Mouse (Mus musculus) cerebellum, postnatal 14 days (tissue): ENCODE data around the gene Nckap5.

Experiments used
- DNase-seq, 2 experiments: peaks; one replicate each; pipeline ENCODE4 v3.0.0; 2021; ENCODE audit warnings: mixed read lengths in 2 of 2

Gene Nckap5

DNA sequence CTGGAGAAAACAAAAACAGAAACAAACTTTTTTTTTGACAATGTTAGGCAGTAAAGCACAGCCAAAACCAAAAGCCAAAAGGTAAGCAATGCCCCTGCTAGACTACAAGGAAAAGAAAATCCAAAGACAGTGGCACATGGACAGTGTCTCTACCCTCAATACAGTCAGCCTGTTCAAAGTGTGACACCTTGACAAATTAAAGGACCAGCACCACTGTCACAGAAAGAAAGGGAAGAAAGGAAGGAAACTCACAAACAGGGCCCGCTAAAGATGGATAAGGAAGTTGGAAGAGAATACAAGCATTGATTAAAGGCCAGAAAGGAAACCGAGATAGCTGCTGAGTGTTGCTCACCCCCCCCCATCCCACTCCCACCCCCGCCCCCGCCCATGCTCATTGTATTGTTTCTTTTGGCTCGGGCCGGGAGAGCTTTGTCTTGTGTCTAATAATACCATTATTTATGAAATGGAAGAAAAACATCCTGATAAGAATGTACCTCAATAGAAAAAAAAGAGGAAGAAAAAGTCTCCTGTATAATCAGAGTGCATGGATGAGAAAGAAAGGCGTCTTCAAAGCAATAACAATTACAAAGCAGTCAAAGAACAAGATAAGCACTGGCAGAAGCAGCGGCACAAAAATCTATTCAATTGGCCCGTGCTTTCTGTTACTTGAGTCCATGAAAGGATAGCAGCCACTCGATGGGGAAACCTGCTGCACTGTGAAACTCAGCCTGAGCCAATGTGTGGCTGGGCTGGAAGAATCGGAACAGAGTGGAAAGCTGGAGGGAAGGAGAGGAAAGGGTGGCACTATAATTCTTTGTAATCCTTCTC is 368.9 kb downstream of the Nckap5 start:
- no peak for DNase-seq

DNA sequence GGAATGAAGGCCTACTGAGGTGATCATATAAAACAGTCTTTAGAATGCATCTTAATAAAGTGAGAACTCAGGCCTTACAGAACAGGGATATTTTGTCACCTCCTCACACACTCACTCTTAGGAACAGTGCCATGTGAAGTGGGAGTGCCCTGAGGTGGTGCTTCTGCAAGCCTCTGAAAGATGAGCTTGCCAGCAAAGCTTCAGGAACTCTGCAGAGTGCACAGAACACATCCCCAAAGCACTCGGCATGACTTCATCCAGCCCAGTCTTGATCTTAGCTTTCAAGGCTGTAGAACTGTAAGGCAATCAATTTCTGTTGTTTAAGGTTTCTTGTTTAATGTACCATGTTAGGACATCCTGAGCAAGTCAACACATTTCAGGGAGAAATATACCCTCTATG is 372.9 kb downstream of the Nckap5 start:
- no peak for DNase-seq

DNA sequence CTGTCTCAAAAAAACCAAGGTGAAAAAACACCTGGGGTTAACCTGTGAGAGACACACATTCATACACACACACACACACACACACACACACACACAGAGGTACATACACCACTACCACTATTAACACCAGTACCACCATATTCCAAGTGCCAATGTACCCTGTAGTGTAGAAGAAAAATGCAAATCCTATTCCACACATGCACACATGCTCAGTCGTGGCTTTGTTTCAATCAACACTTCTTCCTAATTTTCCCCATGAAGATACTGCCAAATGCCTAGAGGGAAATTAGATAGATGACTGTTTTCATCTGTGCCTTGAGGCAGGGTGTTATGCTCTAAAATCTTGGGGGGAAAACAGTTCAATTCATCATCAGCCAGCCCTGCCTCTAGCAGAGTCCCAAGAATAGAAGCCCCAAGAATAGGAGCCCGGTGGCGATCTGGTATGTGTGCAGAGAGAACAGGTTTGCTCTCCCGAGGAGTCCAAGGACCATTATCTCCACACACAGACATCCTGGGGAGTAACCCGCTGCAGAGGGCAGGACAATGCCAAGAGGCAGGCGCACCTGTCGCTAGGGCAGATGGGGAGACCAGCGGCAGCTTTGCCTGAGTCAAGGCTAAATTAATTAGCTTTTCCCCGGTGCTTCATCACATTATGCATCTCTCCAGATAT is 376.0 kb downstream of the Nckap5 start:
- peak; percentile 71 to 87 for DNase-seq

DNA sequence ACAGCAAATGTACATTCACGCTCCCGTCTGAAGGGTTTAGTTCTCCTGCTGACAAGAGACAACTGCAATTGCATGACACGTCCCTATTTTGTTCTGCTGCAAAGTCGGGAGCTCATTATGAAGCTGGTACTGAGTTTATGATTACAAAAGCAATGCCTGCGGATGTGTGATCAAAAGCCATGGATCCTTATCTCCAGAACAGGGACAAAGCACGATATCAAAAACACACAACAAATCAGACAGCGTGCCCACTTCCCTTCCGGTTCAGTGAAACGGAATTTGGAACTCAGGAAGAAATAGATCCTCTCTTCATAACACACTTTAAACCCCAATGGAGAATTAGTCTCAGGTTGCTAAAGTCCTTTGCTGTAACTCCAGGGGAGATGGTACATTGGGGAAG is 379.1 kb downstream of the Nckap5 start:
- no peak for DNase-seq

DNA sequence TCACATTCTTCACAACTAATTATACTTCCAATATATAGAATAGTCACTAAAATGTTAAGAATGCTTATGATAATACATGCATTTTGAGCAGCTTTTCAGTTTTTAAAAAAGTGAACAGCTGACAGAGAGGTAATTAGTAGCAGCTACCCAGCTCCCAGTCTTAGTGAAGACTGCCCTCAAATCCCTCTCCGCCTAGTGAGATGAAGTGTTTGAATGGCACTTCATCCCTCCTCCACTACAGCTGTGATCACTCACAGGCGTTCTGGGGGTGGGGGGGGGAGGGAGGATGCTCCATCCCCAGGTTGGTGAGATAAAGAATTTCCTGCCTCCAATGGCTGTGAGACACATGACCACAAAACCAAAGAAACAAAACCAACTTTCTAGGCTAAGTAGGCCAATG is 381.2 kb downstream of the Nckap5 start:
- DNase-seq: no peak

DNA sequence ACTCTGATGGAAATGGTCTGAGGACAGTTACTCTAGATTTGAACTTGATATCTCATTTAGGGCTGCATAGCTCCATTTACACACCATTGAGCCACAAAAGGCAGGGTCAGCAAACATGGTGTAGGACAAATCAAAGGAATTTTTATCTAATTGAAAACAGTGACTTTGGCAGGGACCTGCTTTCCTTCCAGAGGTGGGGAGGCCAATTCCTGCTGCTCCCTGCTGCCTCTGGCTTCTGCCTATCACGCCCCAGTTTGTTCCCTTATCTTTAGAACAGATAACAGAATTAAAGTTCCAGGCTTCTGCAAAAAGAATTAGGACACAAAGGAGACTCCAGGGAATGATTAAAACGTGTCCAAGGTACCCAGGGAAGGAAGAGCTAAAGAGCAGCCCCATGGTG is 386.7 kb downstream of the Nckap5 start:
- no peak for DNase-seq

DNA sequence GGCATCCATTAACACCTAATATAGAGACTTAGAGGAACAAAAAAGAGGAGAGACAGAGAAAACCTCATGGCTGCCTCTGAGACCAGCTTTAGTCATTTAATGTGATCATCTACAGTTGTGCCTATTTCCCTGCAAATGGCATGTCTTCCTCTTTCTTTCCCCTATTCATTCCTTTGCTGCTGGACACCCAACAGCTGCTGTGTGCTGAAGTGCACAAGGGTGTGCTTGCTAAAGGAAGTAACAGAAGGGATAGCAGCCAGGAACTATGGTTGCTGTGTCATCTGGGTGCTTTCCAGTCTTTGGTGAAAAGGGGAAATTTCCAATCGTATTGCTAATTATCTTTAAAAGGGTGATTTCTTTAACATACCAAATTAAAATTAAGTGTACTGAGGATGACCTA is 387.9 kb downstream of the Nckap5 start:
- DNase-seq: no peak

DNA sequence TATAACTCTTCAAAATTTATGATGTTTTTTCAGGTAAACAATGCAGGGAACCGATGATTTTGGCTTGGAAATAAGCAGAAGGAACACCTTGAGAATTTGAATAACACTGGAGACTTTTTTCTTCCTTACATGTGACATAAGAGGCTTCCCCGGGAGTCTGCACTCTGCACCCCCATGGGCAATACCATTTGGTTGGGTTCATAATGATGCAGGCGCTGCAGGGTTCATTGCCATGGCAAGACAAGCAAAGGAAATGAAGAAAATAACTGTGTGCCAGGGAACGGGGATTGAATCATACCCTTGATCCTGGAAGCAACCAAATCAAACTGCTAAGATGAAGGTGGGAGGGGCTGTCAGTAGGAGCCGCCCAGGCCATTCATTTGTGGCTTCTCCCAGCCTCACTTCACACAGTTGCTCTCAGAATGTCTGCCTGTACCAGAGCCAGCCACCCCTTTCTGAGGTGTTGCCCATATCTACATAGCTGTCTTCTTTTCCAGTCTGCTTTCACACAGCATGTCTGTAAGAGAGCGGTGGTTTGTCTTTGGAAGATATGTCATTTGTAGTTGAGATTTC is 392.5 kb downstream of the Nckap5 start:
- no peak for DNase-seq

DNA sequence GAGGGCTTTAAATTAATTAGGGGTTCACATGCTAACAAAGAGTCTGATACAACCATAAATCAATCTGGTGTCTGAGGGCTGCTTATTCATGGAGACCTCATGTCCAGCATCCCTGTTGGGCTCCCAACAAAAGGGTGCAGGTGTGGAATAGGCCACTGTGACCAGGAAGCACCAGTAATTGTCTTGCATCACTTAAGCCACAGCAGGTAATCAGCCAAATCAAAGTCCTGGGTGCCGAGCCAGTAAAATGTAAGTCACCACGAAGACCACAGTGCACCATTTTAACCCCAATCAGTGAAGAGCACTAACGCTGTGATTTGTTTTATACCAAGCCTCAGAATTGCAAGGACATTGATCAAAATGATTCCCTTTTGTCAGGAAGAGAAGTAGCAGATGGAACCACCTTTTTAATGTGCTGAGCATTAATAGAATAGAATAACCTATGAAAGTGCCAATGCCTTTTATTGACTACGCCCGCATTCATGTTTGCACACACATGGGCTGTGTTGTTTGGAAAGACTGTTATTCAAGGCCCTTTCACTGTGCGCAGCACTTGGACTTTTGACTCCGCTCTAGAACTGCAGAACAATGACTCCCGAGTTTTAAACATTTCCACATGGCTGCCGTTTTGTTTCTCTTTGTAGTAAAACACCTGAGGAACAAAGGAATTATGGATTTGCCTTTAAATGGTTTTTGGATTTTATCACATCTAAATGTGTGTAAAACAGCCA is 393.5 kb downstream of the Nckap5 start:
- no peak for DNase-seq

DNA sequence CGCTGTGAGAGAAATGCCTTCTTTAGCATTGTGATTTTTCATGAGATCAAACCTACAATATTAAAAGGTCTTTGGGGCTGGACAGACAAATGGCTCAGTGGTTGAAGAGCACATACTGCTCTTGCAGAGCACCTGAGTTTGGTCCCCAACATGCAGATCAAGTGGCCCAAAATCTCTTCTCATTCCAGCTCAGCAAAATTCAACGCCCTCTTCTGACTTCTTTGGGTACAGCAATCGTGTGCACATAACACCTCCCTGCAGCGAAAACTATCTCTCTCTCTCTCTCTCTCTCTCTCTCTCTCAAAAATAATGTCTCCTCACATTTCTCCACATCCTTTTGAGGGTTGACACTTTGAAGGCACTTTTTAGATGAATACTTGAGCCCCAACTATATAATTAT is 398.3 kb downstream of the Nckap5 start:
- DNase-seq: peak in 1 of 2 experiments; percentile 23

DNA sequence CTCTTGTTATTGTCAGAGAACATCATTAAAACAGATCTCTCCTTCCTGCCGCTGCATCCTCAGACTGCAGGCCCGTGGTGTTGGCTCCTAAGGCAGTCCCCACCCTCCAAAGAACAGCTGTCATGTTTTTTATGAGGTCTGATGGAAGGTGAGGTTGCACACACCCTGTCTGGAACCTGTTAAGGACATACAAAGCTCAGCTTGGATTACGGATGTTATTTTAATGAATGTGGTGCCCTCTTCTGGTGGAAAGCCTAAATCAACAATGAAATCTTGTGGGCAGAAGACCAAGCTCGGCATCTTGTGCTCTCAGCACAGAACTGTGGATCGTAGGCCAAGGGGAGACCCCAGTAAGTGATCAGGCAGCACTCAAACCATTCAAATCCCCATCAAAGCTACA is 399.0 kb downstream of the Nckap5 start:
- DNase-seq: peak; percentile 83 to 88

DNA sequence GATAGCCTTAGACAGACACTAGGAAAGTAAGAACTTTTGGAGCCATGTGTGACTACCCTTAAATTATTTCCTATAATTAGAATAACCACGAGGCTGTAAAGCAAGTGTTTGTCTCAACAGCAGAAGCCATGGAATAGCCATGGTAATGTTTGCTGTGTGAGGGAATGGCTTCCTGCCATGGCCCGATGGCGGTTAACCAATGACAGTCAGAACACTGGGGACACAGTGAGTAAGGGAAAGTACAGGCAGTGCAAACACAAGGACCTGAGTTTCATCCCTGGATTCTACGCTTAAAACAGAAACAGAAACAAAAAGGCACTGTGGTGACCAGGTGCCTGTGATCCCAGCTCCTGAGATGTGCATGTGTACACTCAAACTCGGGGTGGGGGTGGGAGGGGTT is 419.2 kb downstream of the Nckap5 start:
- peak in 1 of 2 experiments; percentile 12 for DNase-seq

DNA sequence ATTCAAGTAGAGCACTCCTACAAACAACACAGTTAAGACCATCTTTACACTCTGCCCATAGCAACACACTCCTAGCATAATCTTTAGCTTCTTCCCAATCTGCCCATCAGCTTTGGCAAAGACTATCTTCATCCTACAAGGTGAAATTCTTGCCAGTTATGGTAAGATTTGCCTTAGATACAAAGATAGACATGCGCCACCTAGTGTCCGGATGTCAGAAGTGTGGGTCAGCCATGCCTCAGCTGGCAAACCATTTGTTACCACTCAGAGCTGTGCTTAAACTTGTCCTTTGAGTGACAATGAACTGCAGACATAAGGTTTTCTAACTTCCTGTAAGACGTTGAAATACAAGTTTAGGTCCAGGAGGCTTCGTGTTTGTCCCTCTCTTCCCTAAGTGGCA is 422.7 kb downstream of the Nckap5 start:
- peak; percentile 56 to 71 for DNase-seq

DNA sequence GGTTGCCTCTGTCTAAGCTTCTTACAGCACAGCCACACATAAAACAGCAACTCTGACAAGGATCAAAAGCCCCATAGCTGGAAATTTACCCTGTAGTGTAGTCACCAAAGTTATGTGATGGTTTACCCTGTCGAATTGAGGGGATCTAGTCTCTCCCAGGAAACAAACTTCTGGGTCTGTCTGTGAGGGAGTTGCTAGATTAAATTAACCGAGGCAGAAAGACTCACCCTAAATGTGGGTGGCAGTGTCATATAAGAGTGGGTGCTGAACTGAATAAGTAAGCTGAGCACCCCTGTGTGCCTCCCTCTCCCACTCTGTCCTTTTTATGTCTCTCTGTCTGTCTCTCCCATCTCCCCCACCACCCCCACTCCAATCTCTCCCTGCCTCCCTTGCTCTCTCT is 425.1 kb downstream of the Nckap5 start:
- DNase-seq: no peak

DNA sequence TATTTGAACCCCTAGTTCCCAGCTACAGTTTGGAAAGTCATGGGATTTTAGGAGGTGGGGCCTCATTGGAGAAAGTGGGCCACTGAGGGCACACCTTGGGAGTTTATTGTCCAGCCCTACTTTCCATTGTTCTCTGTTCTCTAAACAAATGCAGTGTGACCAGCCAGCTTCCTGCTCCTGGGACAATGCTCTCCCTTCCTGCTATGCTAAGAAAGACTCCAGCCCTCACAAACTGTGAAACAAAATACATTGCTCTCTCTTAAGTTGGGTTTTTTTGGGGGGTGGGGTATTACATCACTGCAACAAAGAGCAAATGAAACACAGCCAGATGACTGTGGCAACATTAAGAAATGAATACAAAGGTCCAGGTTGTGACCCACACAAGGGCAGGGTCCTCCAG is 426.6 kb downstream of the Nckap5 start:
- DNase-seq: no peak

DNA sequence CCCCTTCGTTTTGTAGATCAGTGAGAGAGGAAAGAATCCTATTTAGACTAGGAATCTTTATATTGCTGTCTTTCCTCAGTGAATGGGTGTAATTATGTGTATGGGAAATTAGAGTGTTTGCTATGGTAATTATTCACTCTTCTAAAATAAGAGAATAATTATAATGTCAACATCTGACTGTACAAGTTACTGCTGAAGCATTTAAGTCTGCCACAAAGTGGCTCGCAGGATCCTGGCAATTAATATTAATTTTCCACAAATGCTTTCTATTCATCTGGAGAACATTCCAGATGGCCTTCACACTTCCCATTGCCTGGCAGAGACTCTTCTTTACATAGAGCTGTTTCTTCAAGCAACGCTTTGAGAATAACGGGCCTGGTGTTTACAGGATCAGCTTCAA is 439.4 kb downstream of the Nckap5 start:
- no peak for DNase-seq

DNA sequence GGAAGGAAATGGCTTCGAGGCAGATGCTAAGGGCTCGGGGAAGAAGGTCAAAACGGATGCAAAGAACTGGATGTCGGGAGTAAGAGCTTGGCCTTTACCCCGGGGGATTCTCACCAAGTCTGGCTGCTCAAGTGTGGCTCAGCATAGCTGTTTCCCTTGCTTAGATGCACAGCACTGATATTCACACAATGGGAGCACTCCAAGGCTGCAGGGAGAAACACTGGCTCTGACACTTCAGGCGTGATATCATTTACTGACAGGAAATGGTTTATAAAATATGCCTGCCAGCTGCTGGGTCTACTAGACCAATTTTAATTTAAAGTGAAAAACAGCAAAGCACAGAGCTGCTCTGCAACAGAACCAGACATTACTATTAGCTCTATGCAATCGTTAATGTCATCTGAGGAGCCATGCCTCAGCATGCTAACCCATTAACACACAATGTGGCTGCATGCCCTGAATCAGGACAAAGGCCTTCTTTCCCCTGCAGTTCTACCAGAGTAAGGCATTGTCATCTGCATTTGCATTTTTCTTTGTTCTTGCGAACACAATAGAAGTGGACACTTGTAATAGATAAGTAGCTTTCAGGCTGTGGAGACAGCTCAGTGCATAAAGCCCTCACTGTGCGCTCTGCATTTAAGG is 453.1 kb downstream of the Nckap5 start:
- DNase-seq: no peak

DNA sequence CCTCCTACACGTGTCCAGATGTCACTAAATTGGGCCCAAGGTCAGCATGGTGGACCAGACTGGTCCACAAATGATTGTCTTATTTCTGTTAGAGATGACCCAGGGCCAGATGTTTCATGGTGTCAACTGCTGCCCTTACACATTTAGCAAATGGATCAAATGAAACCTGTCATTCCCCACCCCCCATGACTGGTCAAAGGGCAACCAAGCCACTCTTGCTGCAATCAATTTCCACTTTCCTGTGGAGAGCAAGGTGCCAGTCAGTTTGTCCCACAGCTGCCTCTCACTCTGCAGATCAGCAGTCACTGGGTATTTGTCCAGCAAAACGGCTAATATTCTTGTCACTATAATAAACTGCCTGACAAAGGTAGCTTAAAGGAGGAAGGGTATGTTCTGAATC is 463.9 kb downstream of the Nckap5 start:
- no peak for DNase-seq

DNA sequence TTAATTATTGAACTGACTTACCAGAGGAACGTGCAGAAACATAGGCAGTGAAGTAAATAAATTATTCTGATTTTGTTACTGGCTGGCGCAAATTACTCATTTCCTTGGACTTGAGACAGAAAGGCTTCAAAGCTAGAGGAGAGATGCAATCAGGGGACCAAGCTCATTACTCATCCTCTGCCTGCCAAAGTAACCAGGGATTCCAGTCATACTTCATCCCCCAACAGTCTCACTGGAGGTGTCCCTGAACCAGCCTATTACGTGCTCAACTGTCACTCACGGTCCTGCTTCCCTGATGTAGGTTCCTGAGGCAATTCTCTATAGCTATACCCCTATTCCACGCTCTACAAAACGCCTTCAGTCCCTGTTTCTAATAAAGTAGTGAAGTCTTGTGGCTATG is 466.0 kb downstream of the Nckap5 start:
- no peak for DNase-seq

DNA sequence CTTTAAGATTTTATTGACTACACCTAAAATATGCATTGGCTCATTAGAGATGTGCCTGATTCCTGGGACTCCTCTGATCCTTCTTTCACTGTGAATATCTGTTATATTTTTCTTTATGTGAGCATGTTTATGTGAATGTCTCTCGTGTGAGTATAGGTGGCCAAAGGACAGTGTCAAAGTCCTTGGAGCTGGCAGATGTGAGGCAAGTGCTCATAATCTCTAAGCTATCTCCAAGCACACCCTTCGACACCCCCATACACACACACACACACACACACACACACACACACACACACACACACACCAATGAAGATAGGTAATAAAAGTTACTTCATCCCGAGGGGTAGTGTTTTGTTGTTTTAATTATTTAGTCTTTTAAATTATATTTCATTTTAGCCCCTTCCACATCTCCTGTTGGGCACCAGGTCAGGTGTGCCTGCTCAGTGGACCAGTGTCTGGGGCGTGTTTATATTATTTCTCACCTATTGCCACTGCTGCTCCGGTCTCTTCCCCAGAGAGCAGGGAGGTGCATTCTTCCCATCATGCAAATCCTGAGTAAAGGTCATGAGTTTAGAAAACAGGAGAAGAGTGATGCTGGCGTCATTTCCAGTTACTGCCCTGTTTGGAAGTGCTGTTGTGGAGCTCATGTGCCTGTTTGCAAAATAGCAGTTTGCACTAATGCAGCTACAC is 469.9 kb downstream of the Nckap5 start:
- no peak for DNase-seq

DNA sequence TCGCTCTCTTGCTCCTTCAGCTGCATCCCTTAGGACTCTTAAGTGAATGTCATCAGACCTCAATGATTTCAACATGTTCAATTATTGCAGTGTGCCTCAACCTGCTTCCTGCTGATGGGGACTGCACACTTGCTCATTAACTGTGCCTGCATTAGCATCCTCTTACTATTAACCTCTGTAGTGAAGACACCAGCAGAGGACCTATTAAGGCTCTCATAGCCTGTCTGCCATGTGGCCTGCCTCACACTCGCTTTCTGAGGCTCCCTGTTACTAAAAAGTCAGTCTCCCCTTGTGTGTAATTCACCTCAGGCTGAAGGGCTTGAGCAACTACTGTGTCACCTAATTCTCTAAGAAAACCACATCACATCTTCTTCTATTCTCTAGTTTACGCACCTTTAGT is 470.5 kb downstream of the Nckap5 start:
- DNase-seq: no peak

DNA sequence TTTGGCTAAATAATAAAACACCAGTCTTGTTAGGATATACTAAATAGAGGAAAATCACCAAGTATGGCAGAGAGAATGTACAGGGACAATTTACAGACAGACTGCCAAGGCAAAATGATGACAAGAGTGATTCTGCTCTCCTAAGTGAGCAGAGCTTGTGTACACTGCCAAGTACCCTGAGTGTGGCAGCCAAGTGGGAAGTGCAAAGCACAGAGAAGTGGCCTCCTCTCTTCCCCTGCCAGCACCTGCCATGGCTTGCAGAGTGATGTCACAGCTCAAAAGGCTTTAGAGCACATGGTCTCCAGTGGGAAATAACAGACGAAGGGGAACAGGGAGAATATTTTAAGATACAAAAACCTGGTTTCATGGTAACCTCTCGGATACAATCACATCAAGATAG is 488.8 kb downstream of the Nckap5 start:
- peak; percentile 50 to 67 for DNase-seq
